Mouse (Mus musculus) hematopoietic multipotent progenitor cell, adult 10-12 weeks (in vitro differentiated cells): Measurements from ENCODE around the gene Gm14151. TPM values are rescaled to one million over a fixed set of nuclear protein-coding genes. Genes with fewer than 3 reads are reported as not detected.

Source experiments
- polyA plus RNA-seq: library from polyadenylated mRNA; stranded (reverse); fragments of >175 nt; gene quantifications from 2 replicates; pipeline ENCODE4 v1.2.3, GENCODE M21; 2012; ENCODE audit warnings: low replicate concordance

Gm14151 gene
- not detected in 2 replicates for polyA plus RNA-seq

GRCm38 (mm10) chr2:151092250-151092649, at the start of gene Gm14151:
Gm14151 (minus strand) TSS chr2:151092350.

GRCm38 (mm10) chr2:151097945-151098344, 5.8 kb upstream of the Gm14151 start, which contains the start of gene Gm14147:
Gm14147 (plus strand) TSS chr2:151098245.

GRCm38 (mm10) chr2:151039232-151039695, 52.9 kb downstream of the Gm14151 start, which contains the start of the genes Ninl and Nanp:
Ninl (minus strand) TSS chr2:151039382.
Nanp (minus strand) TSS chr2:151039398.

Other genes with a start within 250 kb of the Gm14151 start
- gene Abhd12, start 187.6 kb downstream of the Gm14151 start, polyA plus RNA-seq = 72.4 and 129 TPM in 2 replicates
- gene Gins1, start 186.9 kb downstream of the Gm14151 start, polyA plus RNA-seq = 1.5 and 5.5 TPM in 2 replicates
- gene Ninl, start 53.0 kb downstream of the Gm14151 start, polyA plus RNA-seq = 0.50 and 1.5 TPM in 2 replicates
- gene Nanp, start 53.0 kb downstream of the Gm14151 start, polyA plus RNA-seq = 1.9 and 8.8 TPM in 2 replicates
- not detected in 2 replicates for gene Gm14147, start 5.9 kb upstream of the Gm14151 start, polyA plus RNA-seq